Mouse (Mus musculus): ENCODE results near the gene Zfp36. TPM values are rescaled to one million over a fixed set of nuclear protein-coding genes. Genes with fewer than 3 reads are reported as not detected.

Zfp36 gene
- polyA plus RNA-seq, 2 experiments: 3.9 to 4.6 TPM

- H3K4me2 ChIP-seq (ENCODE audit: low read depth): peak overlapping the region; percentile 92
- DNase-seq (ENCODE audit: low read depth in 3 of 3, low spot score in 3 of 3) (no peak), ATAC-seq (ENCODE audit: insufficient read depth) (no peak)
- H3K4me1 ChIP-seq (replicated peaks; ENCODE audit: control insufficient read depth in 2 of 2, insufficient read depth in 2 of 2, low read length in 1 of 2): peaks cover 19 to 20% of the 10 kb centered on the region in 2 experiments
- peak overlapping the region; percentile 76 for H3K9ac ChIP-seq (replicated peaks)
- WGBS (ENCODE audit: insufficient replicate concordance): under 1% methylated on average over 36 of the region's 43 CpGs
- peak overlapping the region; percentile 61 to 79 for H3K4me3 ChIP-seq (ENCODE audit: insufficient read depth in 1 of 2, low read depth in 2 of 2, low read length in 2 of 2)
- TF ChIP-seq EP300 (IDR thresholded peaks at IDR 0.05; ENCODE audit: low read depth): no peak
- no peak for TF ChIP-seq CTCF (IDR thresholded peaks at IDR 0.05; ENCODE audit: low read depth)
- no peaks in the 10 kb centered on the region for H3K9me3 ChIP-seq (ENCODE audit: control insufficient read depth, low read length)
- H3K36me3 ChIP-seq (replicated peaks; ENCODE audit: control insufficient read depth, insufficient read depth, low read depth): no peaks in the 10 kb centered on the region
- peaks cover 12% of the 10 kb centered on the region for H3K27me3 ChIP-seq (ENCODE audit: control insufficient read depth, insufficient read depth, low read length)
- no peak overlapping the region for H3K27ac ChIP-seq
Measured at GRCm38 (mm10) chr7:28371514-28371989, 8.5 kb downstream of the Zfp36 start.

- no peak overlapping the region for H3K27ac ChIP-seq
- no peak for DNase-seq (ENCODE audit: low read depth in 3 of 3, low spot score in 3 of 3)
Measured at GRCm38 (mm10) chr7:28370977-28371513, 9.0 kb downstream of the Zfp36 start.

GRCm38 (mm10) chr7:28370051-28370450 lies 10.0 kb downstream of the Zfp36 start:
- no peak for ATAC-seq (ENCODE audit: insufficient read depth)
- Histone ChIP-seq H3K36me3 (replicated peaks; ENCODE audit: control insufficient read depth, insufficient read depth, low read depth) (no peaks in the 10 kb centered on the region), H3K27me3 (ENCODE audit: control insufficient read depth, insufficient read depth, low read length) (peaks cover 12% of the 10 kb centered on the region), H3K27ac (no peak overlapping the region), H3K9me3 (ENCODE audit: control insufficient read depth, low read length) (no peaks in the 10 kb centered on the region), H3K9ac (replicated peaks) (no peak overlapping the region), H3K4me1 (replicated peaks; ENCODE audit: control insufficient read depth in 2 of 2, insufficient read depth in 2 of 2, low read length in 1 of 2) (peaks cover 9 to 11% of the 10 kb centered on the region in 2 experiments), H3K4me3 (ENCODE audit: insufficient read depth in 1 of 2, low read depth in 2 of 2, low read length in 2 of 2) (no peak overlapping the region), H3K4me2 (ENCODE audit: low read depth) (no peak overlapping the region)
- WGBS (ENCODE audit: insufficient replicate concordance): 84% methylated on average over 14 of the region's 14 CpGs
- no peak for DNase-seq (ENCODE audit: low read depth in 3 of 3, low spot score in 3 of 3)
- TF ChIP-seq CTCF (IDR thresholded peaks at IDR 0.05; ENCODE audit: low read depth): no peak
- TF ChIP-seq EP300 (IDR thresholded peaks at IDR 0.05; ENCODE audit: low read depth): no peak

More at GRCm38 (mm10) chr7:28370977-28371513, 9.0 kb downstream of the Zfp36 start:
- peak overlapping the region; percentile 61 to 79 for H3K4me3 ChIP-seq (ENCODE audit: insufficient read depth in 1 of 2, low read depth in 2 of 2, low read length in 2 of 2)
- peak overlapping the region; percentile 76 for H3K9ac ChIP-seq (replicated peaks)
- TF ChIP-seq EP300 (IDR thresholded peaks at IDR 0.05; ENCODE audit: low read depth): no peak
- TF ChIP-seq CTCF (IDR thresholded peaks at IDR 0.05; ENCODE audit: low read depth): no peak
- H3K4me2 ChIP-seq (ENCODE audit: low read depth): peak overlapping the region; percentile 92
- WGBS (ENCODE audit: insufficient replicate concordance): 15% methylated on average over 11 of the region's 11 CpGs
- H3K36me3 ChIP-seq (replicated peaks; ENCODE audit: control insufficient read depth, insufficient read depth, low read depth): no peaks in the 10 kb centered on the region
- H3K9me3 ChIP-seq (ENCODE audit: control insufficient read depth, low read length): no peaks in the 10 kb centered on the region
- H3K4me1 ChIP-seq (replicated peaks; ENCODE audit: control insufficient read depth in 2 of 2, insufficient read depth in 2 of 2, low read length in 1 of 2): peaks cover 16 to 18% of the 10 kb centered on the region in 2 experiments
- ATAC-seq (ENCODE audit: insufficient read depth): no peak
- H3K27me3 ChIP-seq (ENCODE audit: control insufficient read depth, insufficient read depth, low read length): peaks cover 12% of the 10 kb centered on the region

GRCm38 (mm10) chr7:28368276-28368920 lies 11.7 kb downstream of the Zfp36 start:
- ATAC-seq (ENCODE audit: insufficient read depth) (no peak), DNase-seq (ENCODE audit: low read depth in 3 of 3, low spot score in 3 of 3) (no peak)
- H3K9me3 ChIP-seq (ENCODE audit: control insufficient read depth, low read length): no peaks in the 10 kb centered on the region
- TF ChIP-seq EP300 (IDR thresholded peaks at IDR 0.05; ENCODE audit: low read depth): no peak
- TF ChIP-seq CTCF (IDR thresholded peaks at IDR 0.05; ENCODE audit: low read depth): no peak
- peaks cover 12% of the 10 kb centered on the region for H3K27me3 ChIP-seq (ENCODE audit: control insufficient read depth, insufficient read depth, low read length)
- 78% methylated on average over 16 of the region's 16 CpGs for WGBS (ENCODE audit: insufficient replicate concordance)
- H3K36me3 ChIP-seq (replicated peaks; ENCODE audit: control insufficient read depth, insufficient read depth, low read depth): no peaks in the 10 kb centered on the region
- H3K9ac ChIP-seq (replicated peaks): no peak overlapping the region
- H3K4me2 ChIP-seq (ENCODE audit: low read depth): no peak overlapping the region
- H3K27ac ChIP-seq: no peak overlapping the region
- H3K4me3 ChIP-seq (ENCODE audit: insufficient read depth in 1 of 2, low read depth in 2 of 2, low read length in 2 of 2): no peak overlapping the region
- peaks cover 2 to 8% of the 10 kb centered on the region in 2 experiments; a peak in 3 of 4 replicates for H3K4me1 ChIP-seq (replicated peaks; ENCODE audit: control insufficient read depth in 2 of 2, insufficient read depth in 2 of 2, low read length in 1 of 2)

- ATAC-seq (ENCODE audit: insufficient read depth) (no peak), DNase-seq (ENCODE audit: low read depth in 3 of 3, low spot score in 3 of 3) (no peak)
- no peak overlapping the region for H3K27ac ChIP-seq
- TF ChIP-seq CTCF (IDR thresholded peaks at IDR 0.05; ENCODE audit: low read depth): no peak
- no peak for TF ChIP-seq EP300 (IDR thresholded peaks at IDR 0.05; ENCODE audit: low read depth)
- H3K9ac ChIP-seq (replicated peaks): no peak overlapping the region
- H3K27me3 ChIP-seq (ENCODE audit: control insufficient read depth, insufficient read depth, low read length): peaks cover 12% of the 10 kb centered on the region
- H3K4me3 ChIP-seq (ENCODE audit: insufficient read depth in 1 of 2, low read depth in 2 of 2, low read length in 2 of 2): no peak overlapping the region
- peaks cover 0 to 8% of the 10 kb centered on the region in 2 experiments; a peak in 3 of 4 replicates for H3K4me1 ChIP-seq (replicated peaks; ENCODE audit: control insufficient read depth in 2 of 2, insufficient read depth in 2 of 2, low read length in 1 of 2)
- 79% methylated on average over 16 of the region's 16 CpGs for WGBS (ENCODE audit: insufficient replicate concordance)
- H3K9me3 ChIP-seq (ENCODE audit: control insufficient read depth, low read length): no peaks in the 10 kb centered on the region
- H3K4me2 ChIP-seq (ENCODE audit: low read depth): no peak overlapping the region
- no peaks in the 10 kb centered on the region for H3K36me3 ChIP-seq (replicated peaks; ENCODE audit: control insufficient read depth, insufficient read depth, low read depth)
Measured at GRCm38 (mm10) chr7:28367663-28368275, 12.3 kb downstream of the Zfp36 start.
